Mouse (Mus musculus) adrenal gland, postnatal 25 days (tissue): ENCODE measurements around the gene Mrtfb. TPM values are rescaled to one million over a fixed set of nuclear protein-coding genes. Genes with fewer than 3 reads are reported as not detected.

Experiments used
- DNase-seq: peaks from one replicate; pipeline ENCODE4 v3.0.0; 2021; ENCODE audit warnings: mixed read lengths
- long read RNA-seq: library from polyadenylated mRNA; stranded (forward); transcript quantifications from one replicate; pipeline ENCODE4 v2.0.0, GENCODE M21; 2021
- total RNA-seq: library from RNA; stranded (reverse); gene quantifications from 2 replicates; pipeline ENCODE4 v1.2.3, GENCODE M21; 2021

Mrtfb gene
- total RNA-seq = 36.9 and 49.1 TPM in 2 replicates
- long read RNA-seq, partial matches to known transcripts = 2 of 5 reads
- long read RNA-seq, other reads (novel, unspliced or antisense) = 3 of 5 reads

DNA sequence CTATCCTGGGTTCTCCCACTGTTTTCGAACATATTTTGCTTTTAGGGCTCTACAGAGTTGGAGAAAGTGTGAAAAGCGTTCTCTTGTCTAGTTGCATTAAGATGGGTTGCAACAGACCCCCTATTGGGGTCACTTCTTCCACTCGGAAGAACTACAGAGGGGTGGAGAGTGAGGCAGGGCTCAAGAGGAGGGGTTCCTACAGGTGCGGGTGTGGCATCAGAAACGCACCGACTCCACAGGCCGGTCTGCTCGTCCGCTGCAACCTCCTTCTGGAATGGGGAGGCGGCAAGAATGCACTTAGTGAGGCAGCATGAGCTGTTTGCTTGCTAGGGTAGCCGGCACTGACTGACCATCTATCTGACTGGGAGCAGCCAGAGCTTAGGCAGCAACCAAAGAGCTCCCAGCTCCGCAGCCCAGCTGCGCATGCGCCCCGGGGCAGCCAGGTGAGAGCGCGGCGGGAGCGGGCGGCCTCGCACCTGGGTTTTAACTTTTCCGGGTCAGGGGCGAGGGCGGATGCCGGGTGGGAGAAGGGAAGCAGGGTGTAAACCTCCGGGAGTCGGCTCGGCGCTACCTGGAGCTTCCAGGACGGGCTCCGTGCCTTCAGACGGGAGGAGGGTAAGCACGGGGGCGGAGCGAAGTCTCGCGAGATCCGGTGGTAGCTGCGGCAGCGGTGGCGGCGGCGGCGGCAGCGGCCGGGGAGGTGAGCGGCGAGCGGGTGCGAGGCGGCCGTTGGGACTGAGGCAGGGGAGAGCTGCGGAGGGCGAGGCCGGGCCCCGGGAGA lies at the start of gene Mrtfb:
Mrtfb (plus strand) TSS at position 627 of the 781 bp plus-strand sequence.
- peak; percentile 92 for DNase-seq

DNA sequence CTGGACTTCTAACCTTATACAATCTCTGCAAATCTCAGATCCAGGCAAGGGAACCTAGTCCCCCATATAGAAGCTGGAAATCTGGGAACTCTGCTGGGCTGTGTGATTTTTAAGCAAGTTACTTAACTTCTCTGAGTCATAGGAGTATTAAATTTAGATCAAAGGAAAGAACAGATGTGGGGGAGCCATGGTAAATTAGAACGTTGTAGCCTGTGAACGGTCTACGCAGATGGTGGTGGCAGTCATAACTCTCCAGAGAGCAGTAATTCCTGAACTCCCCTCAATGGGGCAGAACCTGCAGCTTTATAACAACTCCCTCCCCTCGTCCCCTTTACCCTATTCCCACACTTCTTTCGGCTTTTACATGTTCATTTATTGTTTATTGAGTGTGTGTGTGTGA lies 48.6 kb upstream of the Mrtfb start:
- DNase-seq = no peak

DNA sequence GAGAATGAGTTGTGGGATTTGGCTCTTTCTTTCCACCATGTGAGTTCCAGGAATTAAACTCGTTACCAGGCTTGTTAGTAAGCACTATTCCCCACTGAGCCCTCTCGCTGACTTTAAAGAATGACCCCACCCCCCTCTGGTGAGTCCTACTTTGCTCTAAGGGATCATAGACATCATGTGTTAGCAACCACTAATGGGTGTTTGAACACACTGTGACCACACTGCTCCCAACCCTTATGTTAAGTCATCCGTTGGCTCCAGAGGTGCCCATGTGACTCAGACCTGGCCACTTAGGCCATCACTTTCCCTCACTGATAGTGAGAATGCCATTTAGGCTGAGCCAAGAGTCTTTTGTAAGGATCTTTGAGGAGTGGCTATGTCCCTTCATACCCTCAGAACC lies 48.2 kb upstream of the Mrtfb start:
- no peak for DNase-seq

DNA sequence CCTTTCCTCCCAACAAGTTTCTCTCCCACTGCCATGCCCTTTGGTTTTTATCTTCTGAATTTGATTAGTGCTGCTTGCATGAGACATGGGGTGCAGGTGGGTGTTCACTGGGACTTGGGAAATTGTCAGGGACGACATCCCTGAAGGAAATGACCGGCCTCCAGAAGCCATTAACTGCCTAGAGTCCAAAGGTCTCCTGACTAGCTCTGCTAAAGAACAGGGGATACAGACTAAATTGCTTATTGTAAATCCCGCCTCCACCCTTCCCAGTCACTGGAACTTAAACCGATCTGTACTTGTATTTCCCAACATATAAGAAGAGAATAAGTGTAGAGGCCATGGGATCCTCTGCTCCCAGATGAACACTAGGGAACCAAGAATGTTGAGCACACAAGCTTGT lies 43.5 kb upstream of the Mrtfb start:
- DNase-seq = no peak

DNA sequence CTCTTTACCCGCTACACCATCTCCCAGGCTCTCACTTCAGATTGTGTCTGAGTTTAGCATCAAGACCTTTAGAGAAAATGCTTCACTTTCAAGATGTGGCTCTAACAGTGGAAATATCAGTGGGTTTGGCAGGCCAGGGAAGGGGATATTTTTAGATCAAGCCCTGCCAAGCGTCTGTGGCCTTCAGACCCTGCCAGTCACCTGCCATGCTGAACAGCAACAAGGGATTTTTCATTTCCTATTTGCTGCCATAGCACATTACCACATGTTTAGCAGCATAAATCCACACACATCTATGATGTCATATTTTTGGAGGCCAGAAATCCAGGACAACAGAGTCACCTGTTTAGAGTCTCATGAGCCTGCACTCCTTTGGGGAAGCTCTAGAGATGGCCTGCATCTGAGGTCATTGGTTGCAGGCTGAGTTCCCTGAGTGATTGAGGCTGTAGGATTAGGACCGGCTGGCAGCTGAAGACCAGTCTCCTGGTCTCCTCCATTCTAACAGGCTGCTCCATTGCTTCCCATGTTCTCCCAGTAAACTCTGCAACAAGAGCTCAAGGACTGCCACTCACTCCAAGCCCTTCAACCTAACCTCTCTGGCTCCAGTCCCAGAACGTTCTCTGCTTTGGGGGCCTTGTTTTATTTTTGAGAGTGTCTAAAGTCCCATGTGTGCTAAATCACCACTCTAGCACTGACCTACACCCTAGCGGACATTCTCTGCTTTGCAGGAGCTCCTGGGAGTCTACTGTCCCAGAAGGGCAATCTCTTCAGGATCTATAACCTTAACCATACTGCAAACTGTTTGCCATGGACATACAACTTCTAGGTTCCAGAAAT lies 39.9 kb upstream of the Mrtfb start:
- peak; percentile 18 for DNase-seq

DNA sequence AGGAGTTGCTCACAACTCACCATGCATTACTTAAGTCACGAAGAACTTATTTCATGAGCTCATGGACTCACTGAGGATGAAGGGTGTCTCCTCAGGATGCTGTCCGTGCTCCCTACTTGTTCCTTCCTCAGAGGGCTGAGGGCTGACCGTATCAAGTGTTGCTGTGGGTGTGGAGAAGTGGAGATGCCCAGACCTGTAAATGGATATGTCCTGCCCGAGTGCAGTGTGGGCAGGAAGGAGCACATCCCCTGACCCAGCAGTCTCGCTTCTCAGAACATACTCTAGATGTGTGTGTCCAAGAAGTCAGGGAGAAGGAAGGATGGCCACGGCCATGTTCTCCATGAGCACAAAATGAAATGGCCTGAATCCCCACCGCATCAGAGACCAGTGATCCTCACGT lies 38.3 kb upstream of the Mrtfb start:
- DNase-seq = no peak

DNA sequence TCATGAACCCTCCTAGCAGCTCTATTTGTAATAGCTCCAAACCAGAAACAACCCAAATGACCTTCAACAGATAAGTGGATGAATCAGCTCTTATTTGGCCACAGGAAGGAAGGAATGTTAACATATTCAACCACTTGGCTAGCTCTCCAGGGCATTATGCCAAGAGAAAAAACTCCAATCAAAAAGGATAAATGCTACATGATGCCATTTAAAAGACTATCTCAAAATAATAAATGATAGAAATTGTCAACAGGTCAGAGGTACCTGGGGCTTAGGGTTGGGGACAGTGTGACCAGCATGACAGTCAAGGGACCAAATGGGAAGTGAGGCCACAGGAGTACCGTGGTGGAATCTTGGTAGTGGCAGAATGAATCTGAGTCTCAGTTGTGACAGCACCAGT lies 34.8 kb upstream of the Mrtfb start:
- DNase-seq = no peak

DNA sequence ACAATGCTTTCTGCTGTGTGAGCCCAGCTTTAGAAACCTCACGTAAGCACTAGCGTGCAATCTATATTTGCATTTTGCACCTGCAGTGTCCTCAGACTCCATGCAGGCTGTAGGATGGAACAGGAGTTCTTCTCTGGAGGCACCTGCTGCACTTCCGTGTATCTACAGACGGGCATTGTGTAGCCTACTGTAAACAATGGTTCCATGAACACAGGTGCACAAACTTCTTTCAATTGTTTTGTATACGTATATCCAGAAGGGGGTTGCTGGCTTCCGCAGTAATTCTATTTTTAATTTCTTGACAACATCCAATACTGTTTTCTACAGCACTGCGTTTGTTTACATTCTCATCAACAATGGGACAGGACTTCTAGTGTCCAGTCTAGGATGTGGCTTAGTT lies 24.2 kb upstream of the Mrtfb start:
- DNase-seq = no peak

DNA sequence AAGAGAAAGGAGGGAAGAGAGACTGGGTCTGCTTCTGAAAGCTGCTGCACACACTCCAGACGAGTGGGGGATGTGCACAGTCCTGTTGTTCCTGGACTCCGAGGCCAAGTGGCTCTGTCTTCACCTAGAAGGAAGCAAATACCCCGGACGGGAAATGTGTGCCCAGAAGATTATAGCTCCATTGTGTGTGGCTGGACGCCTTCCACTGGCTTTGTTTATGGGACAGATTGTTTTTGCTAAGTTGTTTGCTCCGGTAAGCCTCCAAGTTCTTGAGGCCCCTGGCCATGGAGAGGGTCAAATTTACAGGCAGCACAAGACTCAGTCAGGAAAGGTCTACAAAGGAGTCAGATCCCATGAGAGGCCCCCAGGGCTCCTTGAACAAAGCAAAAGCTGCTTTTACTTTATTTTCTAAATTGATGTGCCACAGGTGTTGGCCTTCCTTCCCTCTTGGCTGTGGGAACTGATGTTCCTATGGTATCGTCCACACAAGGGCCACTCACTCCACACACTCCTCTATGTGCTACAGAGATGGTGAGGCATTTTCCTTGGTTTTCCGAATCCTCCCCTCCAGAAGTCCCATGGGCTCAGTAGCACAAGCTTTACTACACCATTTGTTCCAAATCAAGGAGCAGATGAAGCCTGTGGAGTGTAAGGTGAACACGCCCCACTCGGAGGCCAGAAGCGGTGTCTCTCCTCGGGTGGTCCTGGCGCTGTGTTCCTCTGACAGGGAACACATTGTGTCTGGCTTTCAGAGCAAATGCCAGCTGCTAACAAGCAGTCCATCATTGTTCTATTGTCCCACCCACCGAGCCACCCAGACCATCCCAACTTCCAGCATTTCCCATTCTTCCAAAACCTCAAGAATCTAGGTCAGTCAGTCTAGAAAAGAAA lies 23.1 kb upstream of the Mrtfb start:
- DNase-seq = no peak

DNA sequence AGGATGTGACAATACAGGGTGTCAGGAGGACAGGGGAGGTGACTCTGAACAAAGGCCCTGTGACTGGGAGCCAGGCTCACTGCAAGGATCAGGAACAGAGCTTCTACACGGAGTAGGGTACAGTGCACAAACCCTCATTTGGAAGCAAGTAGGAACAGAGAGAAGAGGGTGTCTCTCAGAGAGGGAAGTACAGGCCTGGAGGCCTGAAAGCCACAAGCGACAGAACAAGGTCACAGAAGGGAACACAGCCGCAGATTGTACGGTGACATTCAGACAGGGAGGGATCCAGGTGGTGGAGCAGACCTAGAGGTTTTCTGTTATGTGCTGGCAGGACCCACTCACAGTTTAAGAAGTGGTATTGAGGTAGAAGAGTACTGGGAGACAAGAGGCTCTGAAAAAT lies 17.2 kb upstream of the Mrtfb start:
- no peak for DNase-seq

DNA sequence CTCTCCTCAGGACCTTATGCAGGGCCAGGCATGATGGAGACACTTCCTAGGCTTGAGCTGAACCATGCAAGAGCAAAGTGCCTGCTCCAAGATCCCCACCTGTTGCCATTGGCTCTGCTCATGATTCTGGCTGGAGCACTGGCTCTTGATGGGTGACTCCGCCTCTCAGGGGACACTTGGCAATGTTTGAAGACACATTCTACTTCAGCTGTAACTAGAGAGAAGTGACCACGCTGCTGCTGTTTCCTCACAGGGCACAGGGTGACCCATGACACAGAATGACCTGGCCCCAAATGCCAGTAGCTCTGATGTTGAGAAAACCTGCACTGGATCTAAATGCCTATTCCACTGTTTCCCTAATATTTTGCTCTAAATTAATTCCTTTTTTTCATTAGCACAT lies 16.7 kb upstream of the Mrtfb start:
- DNase-seq = peak; percentile 40

DNA sequence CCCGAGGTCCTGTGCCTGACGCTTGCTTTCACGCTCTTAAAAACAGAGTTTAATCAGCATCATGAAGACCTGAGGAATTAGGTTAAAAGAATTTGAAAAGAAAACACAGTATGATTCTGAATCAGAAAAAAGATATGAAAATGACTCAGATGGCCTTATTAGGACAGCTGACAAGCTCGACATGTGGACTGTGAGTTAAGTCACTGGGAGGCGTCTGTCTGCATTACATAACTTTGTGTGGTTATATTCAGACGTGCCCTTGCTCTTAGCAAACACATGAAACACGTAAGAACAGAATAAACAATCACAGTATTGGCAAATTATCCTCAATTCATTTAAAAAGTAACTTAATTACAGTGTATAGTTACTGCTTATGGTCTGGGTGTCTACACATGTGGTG lies 16.0 kb upstream of the Mrtfb start:
- DNase-seq = no peak

DNA sequence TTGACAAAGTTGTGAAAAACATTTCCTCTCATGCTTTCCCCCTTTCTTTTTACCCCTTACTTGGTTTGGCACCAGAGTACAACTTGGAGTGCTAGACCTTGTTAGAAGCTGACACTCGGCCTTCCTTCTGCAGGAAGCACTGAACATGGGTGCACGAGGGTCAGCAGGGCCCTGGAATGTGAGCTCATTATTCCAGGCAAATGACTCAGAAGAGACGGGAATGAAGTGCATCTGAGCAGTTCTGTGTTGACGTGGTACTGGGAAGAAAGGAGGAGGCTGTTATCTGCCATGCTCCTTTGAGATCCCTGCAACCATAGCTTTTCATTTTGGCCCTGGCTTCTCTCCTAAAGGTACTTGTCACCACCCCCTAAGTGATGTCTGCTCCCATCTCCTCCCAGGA lies 10.6 kb upstream of the Mrtfb start:
- no peak for DNase-seq

DNA sequence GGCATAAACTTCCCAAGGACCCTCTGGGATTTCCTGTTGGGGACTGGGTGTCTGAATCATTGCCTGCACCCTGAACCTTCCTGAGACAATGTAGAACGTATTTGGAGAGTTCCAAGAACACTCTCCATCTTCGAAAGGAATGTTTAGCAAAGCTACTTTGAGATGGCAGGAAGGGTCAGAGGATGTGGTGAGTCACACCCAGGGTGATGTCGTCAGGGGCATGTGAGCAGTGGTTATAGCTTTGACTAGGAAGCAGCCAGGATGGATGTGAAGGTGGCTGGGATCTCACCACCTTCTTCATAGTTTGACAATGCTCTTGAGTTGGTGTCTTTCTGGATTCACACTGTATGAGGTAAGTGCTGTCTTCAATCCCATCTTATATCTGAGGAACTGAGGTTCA lies 9.4 kb upstream of the Mrtfb start:
- no peak for DNase-seq

DNA sequence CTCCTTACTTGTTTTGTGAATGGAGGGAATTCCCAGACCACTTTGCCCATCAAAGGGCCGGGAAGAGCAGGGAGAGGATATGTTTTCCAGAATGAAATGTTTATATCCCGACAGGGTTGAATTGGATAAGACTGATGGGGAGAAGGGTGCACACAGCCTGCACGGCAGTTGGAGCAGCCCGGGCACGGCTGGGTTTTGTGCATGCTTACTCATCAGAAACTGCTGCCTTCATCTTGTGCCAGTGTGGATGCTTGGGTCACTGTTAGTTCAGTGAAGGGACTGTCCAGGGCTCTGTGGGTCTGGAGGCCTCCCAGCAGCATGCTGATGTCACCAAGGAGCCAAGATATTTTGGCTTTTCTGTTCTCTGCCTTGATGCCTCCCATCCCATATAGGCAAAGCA lies 6.2 kb upstream of the Mrtfb start:
- DNase-seq = no peak

DNA sequence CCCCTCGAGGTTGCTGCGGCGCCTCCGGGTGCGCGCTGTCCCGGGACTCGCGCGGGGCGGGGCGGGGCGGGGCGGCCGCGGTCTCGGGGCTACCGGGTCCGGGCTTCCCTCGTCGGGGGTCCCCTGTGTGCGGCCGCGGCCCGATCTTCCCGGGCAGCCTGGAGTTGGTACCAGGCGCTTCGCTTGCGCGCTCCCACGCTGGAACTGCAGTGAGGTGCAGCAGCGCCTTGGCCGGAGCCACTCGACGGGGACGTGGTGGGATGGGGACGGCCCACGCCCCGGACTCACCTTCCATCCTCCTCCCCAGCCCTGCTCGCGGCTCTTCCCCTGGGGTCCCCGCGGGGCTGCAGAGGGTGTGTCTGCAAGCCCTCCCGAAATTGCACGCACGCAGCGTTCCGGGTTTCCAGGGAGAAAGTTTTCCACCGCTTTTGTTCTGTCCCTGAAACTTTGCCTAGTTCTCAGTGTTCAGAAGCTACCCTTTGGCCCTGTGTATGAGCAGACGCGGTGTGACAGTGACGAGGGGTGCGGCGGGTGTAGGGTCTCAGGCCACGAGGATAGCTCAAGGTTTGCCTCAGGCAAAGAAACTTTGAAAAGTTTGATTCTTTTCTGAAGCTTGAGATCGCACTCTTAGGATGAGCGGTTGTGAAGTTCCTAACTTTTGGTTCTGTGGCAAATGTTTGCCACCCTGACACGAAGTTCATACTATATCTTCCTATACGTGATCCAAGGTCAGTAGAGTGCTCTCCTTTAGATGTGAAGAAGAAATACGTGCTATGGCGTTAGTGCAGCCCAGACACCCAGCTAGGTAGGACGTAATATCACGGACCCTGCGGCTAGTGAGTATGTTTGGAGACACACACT lies 616 bp downstream of the Mrtfb start:
- peak; percentile 35 for DNase-seq

DNA sequence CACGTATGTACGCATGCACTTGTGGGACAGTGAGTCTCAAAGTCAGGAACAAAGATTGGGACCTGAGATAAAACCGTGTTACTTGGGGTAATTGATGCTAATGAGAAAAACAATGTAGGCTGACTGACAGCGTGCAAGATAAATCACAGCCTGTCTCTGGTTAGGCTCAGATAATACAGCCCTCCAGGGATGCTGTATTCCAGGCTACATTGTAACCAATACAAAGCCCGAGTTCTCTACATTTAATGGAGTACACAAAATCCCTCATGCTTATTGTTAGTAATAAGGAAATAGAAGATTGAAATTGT lies 1.2 kb downstream of the Mrtfb start:
- no peak for DNase-seq

DNA sequence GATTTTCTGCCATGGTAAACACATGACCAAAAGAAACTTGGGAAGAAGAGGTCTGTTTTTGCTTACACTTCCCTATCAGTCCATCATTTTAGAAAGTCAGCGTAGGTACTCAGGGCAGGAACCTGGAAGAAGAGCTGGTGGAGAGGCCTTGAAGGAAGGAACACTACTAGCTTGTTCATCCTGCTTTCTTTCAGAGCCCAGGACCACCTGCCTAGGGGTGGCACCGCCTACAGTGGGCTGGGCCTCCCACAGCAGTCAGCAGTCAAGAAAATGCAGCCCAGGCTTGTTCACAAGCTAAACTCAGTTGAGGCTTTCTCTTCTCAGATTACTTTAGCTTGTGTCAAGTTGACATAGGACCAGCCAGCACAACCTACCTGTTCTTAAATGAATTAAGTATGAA lies 2.7 kb downstream of the Mrtfb start:
- DNase-seq = no peak

DNA sequence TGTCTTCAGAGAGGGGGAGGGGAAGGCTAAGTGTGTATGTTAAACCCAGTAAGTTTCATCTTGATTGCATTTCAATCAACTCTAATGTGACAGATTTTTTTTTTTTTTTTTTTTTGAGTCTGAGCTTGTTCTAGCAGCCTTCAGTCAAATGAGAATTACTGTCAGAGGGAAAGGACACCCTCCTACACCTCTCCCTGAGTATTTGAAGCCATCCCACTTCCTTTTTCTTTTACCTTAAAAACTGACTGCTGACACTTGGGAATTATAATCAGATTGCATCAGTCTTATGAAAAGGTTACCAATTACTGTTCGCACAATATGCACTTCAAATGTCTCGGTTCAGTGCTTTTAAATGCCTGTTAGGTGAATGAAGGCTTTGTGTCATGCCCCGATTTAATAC lies 10.0 kb downstream of the Mrtfb start:
- DNase-seq = no peak

DNA sequence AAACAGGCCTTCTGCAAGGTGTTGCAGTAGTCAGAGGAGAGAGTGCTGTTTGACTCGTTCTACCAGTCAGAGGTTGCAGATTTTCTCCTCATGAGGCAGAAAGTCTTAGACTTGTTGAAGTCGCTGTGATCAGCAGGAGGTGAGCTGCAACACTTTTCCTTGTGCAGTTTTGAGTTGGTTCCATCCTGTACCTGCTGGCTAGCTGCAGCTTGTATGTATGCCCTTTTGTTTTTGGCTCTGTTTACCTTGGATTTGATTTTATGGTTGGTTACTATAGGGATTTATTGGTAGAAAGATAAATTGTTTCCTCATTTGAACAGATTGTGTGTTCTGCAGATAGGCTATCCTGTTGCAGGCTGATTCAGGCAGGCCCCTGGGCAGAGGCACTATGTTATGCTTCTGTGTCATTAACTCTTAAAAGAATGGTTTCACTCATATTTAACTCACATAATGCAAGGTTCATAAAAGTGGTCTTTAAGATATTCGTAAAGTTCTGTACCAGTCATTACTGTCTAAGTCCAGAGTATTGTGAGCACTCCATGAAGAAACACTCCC lies 11.1 kb downstream of the Mrtfb start:
- DNase-seq = no peak

DNA sequence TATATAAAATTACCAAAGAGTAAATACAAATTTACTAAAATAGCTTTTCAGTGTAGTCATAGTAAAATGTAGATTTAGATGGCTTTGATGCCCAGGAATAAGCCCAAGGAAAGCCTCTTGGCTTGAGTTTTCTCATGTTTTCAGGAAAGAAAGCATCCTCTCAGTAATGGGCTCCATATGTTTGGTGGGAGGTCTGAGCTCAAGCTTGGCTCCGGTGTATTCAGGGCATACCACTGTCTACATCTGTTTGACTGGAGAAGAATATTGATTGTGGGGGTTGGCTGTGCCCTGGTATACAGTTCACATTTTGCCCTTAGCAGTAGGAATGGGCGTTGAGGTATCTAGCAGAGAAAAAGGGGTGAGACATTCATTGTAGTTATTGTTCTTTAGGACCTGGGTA lies 13.1 kb downstream of the Mrtfb start:
- DNase-seq = no peak

DNA sequence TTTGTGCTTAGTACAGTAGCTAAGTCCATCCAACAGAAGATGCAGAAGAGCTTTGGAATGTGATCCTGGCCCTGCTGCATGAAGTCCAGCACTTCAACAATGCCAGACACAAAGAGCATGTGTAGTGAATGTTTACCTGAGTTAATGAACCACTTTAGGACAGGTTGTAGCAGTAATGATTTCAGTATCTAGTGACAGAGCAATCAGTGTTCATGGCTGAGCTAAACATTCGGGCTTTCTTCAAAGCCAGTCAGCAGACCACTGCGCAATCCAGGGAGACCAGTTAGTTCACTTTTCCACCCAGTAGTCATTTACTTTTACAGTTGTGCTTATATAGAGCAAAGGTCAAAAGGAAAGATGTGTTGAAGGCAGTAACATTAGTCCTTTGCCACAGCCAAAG lies 20.0 kb downstream of the Mrtfb start:
- DNase-seq = no peak
